Mouse (Mus musculus) limb, embryonic 11.5 days (tissue): Measurements from ENCODE around the gene Olfr12. TPM values are rescaled to one million over a fixed set of nuclear protein-coding genes. Genes with fewer than 3 reads are reported as not detected.

ENCODE experiments used
- ATAC-seq: fragments of 200-750 bp; cut with Nextera tagmentation; 2 replicates; pipeline ENCODE4 v1.8.0; 2017; ENCODE audit warnings: low read depth; ENCODE audit not compliant: insufficient number of reproducible peaks, low FRiP score, low TSS enrichment
- DNase-seq: peaks from one replicate; pipeline ENCODE4 v3.0.0-alpha.2; 2015; ENCODE audit warnings: low spot score
- H3K27ac ChIP-seq: fragments of 300-500 bp; sonication (generic); replicated peaks from 2 replicates; pipeline ENCODE4 v1.5.1; 2014; ENCODE audit warnings: low read depth, mild to moderate bottlenecking, low read length
- H3K27me3 ChIP-seq: fragments of 300-500 bp; sonication (generic); 2 replicates; pipeline ENCODE4 v1.6.1; 2014; ENCODE audit warnings: mild to moderate bottlenecking, low read length, mixed read lengths; ENCODE audit not compliant: control insufficient read depth, insufficient read depth
- H3K36me3 ChIP-seq: fragments of 300-500 bp; sonication (generic); 2 replicates; pipeline ENCODE4 v1.6.1; 2014; ENCODE audit warnings: mild to moderate bottlenecking, low read length, moderate library complexity, mixed read lengths; ENCODE audit not compliant: control insufficient read depth, insufficient read depth
- H3K4me1 ChIP-seq: fragments of 300-500 bp; sonication (generic); 2 replicates; pipeline ENCODE4 v1.6.1; 2014; ENCODE audit warnings: low read length, mixed read lengths; ENCODE audit not compliant: control insufficient read depth, insufficient read depth
- H3K4me2 ChIP-seq: fragments of 300-500 bp; sonication (generic); 2 replicates; pipeline ENCODE4 v1.6.1; 2014; ENCODE audit warnings: low read depth, mild to moderate bottlenecking, moderate library complexity; ENCODE audit not compliant: severe bottlenecking
- H3K4me3 ChIP-seq: fragments of 300-500 bp; sonication (generic); 2 replicates; pipeline ENCODE4 v1.5.1; 2014; ENCODE audit warnings: low read depth, low read length
- H3K9ac ChIP-seq: fragments of 300-500 bp; sonication (generic); 2 replicates; pipeline ENCODE4 v1.6.1; 2014; ENCODE audit warnings: mild to moderate bottlenecking, low read length
- H3K9me3 ChIP-seq: fragments of 300-500 bp; sonication (generic); 2 replicates; pipeline ENCODE4 v1.6.1; 2016; ENCODE audit warnings: low read length; ENCODE audit not compliant: control insufficient read depth
- WGBS: fragments of 180-500 bp; shearing (Covaris S2); extraction: QIAGEN DNeasy Blood & Tissue Kit; methylation state at CpG from one replicate; pipeline ENCODE4 v1.1.7; 2014; 5-methylcytosine and 5-hydroxymethylcytosine counted together
- polyA plus RNA-seq: library from polyadenylated mRNA; unstranded; fragments of >200 nt; fragmentation: Nextera tagmentation; extraction: Ambion mirVana; gene quantifications from 2 replicates; pipeline ENCODE4 v1.2.1, GENCODE M21; 2014

Olfr12 gene
- polyA plus RNA-seq, 1 experiment from 2014 or later: not detected

DNA sequence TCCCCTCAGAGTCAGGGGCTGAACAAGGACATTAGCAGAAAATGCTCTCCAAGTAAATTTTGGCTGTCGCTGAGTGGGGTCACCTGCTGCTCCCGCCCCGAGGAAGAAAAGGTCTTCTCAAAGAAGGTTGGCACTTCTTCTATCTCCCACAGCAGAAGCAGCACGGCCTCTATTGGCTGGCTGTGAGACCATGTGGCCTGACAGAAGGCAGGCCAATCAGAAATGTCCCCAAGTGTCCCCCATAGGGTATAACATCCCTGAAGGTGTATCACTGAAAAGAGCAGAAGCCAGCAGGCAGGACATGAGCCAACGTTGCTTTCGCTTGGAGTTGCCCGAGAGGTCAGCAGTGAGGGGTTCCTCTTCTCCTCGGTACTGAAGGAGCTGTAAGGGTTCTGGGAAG lies 18.4 kb downstream of the Olfr12 start:
- DNase-seq (no peak), ATAC-seq (no peak)
- Histone ChIP-seq H3K9ac (no peak overlapping the region), H3K36me3 (peaks cover 11% of the 10 kb centered on the region), H3K9me3 (no peaks in the 10 kb centered on the region), H3K27me3 (no peaks in the 10 kb centered on the region), H3K27ac (no peak overlapping the region), H3K4me3 (no peak overlapping the region), H3K4me2 (no peak overlapping the region), H3K4me1 (no peaks in the 10 kb centered on the region)
- WGBS: 89% methylated on average over 8 of the region's 8 CpGs

GRCm38 (mm10) chr1:92636676-92637075 lies 19.1 kb downstream of the Olfr12 start:
- H3K4me2 ChIP-seq: no peak overlapping the region
- no peak overlapping the region for H3K27ac ChIP-seq
- no peaks in the 10 kb centered on the region for H3K27me3 ChIP-seq
- H3K4me1 ChIP-seq: no peaks in the 10 kb centered on the region
- DNase-seq (no peak), ATAC-seq (no peak)
- peaks cover 11% of the 10 kb centered on the region for H3K36me3 ChIP-seq
- no peaks in the 10 kb centered on the region for H3K9me3 ChIP-seq
- 98% methylated on average over 11 of the region's 11 CpGs for WGBS
- no peak overlapping the region for H3K4me3 ChIP-seq
- no peak overlapping the region for H3K9ac ChIP-seq

DNA sequence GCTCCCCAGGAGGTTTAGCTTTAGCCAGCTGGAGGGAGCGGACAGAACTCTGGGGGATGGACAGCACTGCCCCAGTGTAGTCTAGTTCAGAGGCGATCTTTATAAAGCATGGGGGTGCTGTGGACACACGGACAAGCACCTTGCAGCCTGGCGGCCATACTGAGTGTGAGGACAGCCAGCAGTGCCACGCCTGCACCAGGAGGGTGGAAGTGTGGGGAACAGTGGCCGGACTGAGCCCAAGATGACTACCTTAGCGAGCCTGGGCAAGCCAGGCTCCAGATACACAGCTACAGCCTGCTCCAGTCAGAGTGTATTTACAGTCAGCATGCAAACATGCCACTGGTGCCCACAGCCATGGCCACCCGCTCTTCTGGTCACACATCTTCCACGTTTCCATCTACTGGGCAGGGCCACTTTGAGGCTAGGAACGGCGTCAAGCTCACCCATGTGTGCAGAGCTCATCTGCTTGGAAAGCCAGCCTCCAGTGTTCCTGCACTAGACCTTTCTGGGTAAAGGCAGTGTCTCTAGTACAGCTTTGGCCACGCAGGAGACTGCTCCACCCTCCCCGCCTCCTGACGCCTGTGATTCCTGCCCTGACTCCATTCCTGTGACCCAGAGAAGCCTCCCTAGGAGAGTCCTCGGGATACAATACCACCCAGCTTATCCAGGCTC lies 20.0 kb downstream of the Olfr12 start:
- no peak overlapping the region for H3K9ac ChIP-seq
- ATAC-seq (no peak), DNase-seq (no peak)
- H3K4me2 ChIP-seq: no peak overlapping the region
- H3K36me3 ChIP-seq: peaks cover 11% of the 10 kb centered on the region
- H3K27ac ChIP-seq: no peak overlapping the region
- no peaks in the 10 kb centered on the region for H3K27me3 ChIP-seq
- 93% methylated on average over 15 of the region's 15 CpGs for WGBS
- no peaks in the 10 kb centered on the region for H3K9me3 ChIP-seq
- no peak overlapping the region for H3K4me3 ChIP-seq
- H3K4me1 ChIP-seq: no peaks in the 10 kb centered on the region

- no peak overlapping the region for H3K9ac ChIP-seq
- no peak overlapping the region for H3K4me3 ChIP-seq
- no peak overlapping the region for H3K27ac ChIP-seq
- H3K27me3 ChIP-seq: no peaks in the 10 kb centered on the region
- WGBS: 92% methylated on average over 3 of the region's 3 CpGs
- H3K9me3 ChIP-seq: no peaks in the 10 kb centered on the region
- DNase-seq (no peak), ATAC-seq (no peak)
- H3K36me3 ChIP-seq: peaks cover 11% of the 10 kb centered on the region
- no peak overlapping the region for H3K4me2 ChIP-seq
- H3K4me1 ChIP-seq: no peaks in the 10 kb centered on the region
Observed at GRCm38 (mm10) chr1:92638181-92638580, 20.6 kb downstream of the Olfr12 start.

- no peak overlapping the region for H3K27ac ChIP-seq
- DNase-seq (no peak), ATAC-seq (no peak)
- H3K9ac ChIP-seq: no peak overlapping the region
- H3K27me3 ChIP-seq: no peaks in the 10 kb centered on the region
- 97% methylated on average over 4 of the region's 4 CpGs for WGBS
- peaks cover 11% of the 10 kb centered on the region for H3K36me3 ChIP-seq
- H3K4me3 ChIP-seq: no peak overlapping the region
- H3K4me1 ChIP-seq: no peaks in the 10 kb centered on the region
- H3K4me2 ChIP-seq: no peak overlapping the region
- no peaks in the 10 kb centered on the region for H3K9me3 ChIP-seq
Observed at GRCm38 (mm10) chr1:92638736-92639135, 21.1 kb downstream of the Olfr12 start.

- ATAC-seq (no peak), DNase-seq (no peak)
- Histone ChIP-seq H3K9ac (no peak overlapping the region), H3K27ac (no peak overlapping the region), H3K4me3 (no peak overlapping the region), H3K4me2 (peak overlapping the region; percentile 86; the same call in 1 of the 2 replicates), H3K4me1 (no peaks in the 10 kb centered on the region), H3K27me3 (no peaks in the 10 kb centered on the region), H3K36me3 (peaks cover 11% of the 10 kb centered on the region), H3K9me3 (no peaks in the 10 kb centered on the region)
- WGBS: 90% methylated on average over 6 of the region's 6 CpGs
Observed at GRCm38 (mm10) chr1:92640393-92640792, 22.8 kb downstream of the Olfr12 start.

DNA sequence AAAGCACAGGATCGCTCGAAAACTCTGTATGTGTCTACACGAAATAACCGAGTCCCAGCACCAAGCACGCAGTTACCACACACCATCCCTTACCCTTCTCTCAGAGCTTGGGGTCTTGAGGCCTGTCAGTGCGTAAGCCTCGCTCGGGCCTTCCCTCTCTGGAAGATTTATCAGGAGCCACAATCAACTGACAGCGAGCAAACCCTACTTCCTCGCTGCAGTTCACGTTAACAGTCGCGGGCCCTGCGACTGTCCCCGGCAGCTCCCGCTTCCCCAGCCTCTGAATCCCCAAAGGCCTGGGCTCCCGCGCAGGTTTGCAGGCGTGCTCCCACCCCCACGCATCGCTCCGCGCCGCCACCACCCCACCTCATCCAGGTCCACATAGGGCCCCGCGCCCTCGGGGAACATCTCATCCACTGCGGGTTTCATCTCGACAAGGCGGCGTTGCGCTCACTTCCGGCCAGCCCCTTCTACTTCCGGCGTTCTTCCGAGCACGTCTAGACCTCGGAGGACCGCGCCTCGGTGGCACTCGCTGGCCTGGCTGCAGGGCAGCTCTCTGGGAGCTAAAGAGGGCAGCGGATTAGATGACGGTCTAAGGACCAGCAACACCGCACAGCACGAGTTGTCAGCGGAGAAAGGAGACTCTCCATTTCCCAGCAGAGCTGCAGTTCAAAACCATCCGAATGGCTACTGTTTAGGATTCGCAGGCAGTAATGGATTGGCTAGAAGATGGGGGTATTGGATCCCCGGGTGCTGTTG lies 24.1 kb downstream of the Olfr12 start, which contains the start of gene Cops9:
Cops9 (minus strand) TSS at position 472 of the 759 bp plus-strand sequence.
- Histone ChIP-seq H3K36me3 (peaks cover 10% of the 10 kb centered on the region), H3K9me3 (no peaks in the 10 kb centered on the region), H3K27ac (no peak within 1 kb of the TSS), H3K9ac (peak within 1 kb of the TSS; percentile 74), H3K27me3 (no peaks in the 10 kb centered on the region), H3K4me1 (no peaks in the 10 kb centered on the region), H3K4me3 (peak within 1 kb of the TSS; percentile 75), H3K4me2 (peak within 1 kb of the TSS; percentile 86)
- ATAC-seq (peak; percentile 85), DNase-seq (peak; percentile 95)
- WGBS: 2% methylated on average over 50 of the region's 50 CpGs

DNA sequence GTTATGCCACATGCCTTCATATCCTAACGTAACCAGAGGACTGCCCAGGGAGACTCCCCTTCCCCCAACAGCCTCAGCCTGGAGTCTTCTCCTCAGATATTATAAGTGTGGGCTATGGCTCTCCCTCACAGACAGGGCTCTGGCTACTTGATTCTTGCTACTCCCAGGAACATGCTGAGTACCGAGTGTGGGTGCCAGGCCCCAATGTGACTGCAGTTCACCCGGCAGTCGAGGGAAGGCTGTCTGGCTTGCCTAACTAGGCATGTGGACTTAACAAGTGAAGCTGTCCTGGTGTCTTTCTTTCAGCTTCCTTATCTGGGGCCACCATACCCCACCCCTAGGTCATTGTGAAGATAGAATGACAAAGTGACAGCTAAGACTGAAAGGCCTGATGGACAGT lies 26.1 kb downstream of the Olfr12 start:
- no peak overlapping the region for H3K9ac ChIP-seq
- no peak overlapping the region for H3K4me2 ChIP-seq
- H3K4me1 ChIP-seq: no peaks in the 10 kb centered on the region
- H3K9me3 ChIP-seq: no peaks in the 10 kb centered on the region
- DNase-seq (no peak), ATAC-seq (no peak)
- no peak overlapping the region for H3K4me3 ChIP-seq
- H3K27me3 ChIP-seq: no peaks in the 10 kb centered on the region
- H3K27ac ChIP-seq: no peak overlapping the region
- peaks cover 3% of the 10 kb centered on the region; the same call in 1 of the 2 replicates for H3K36me3 ChIP-seq
- WGBS: 77% methylated on average over 4 of the region's 4 CpGs
